Mouse (Mus musculus): ENCODE data around the gene Hoxb5. TPM values are rescaled to one million over a fixed set of nuclear protein-coding genes. Genes with fewer than 3 reads are reported as not detected.

The Hoxb5 gene
- total RNA-seq (2017), result not detected in 2 replicates

- peak; percentile 78 for ATAC-seq (replicated peaks; ENCODE audit: low read depth, poor library complexity, severe bottlenecking)
Measured at GRCm38 (mm10) chr11:96303151-96304099, at the start of gene Hoxb5. Hoxb5 (plus strand) TSS chr11:96303336.

GRCm38 (mm10) chr11:96254221-96254620, 48.9 kb upstream of the Hoxb5 start:
- ATAC-seq (replicated peaks; ENCODE audit: low read depth, poor library complexity, severe bottlenecking), result no peak

GRCm38 (mm10) chr11:96255111-96255995, 47.8 kb upstream of the Hoxb5 start:
- ATAC-seq (replicated peaks; ENCODE audit: low read depth, poor library complexity, severe bottlenecking), result 0 out of 2 replicates have a peak, but pooled peaks have one; percentile 30

- 0 out of 2 replicates have a peak, but pooled peaks have one; percentile 27 for ATAC-seq (replicated peaks; ENCODE audit: low read depth, poor library complexity, severe bottlenecking)
Measured at GRCm38 (mm10) chr11:96255996-96256445, 47.1 kb upstream of the Hoxb5 start.

- ATAC-seq (replicated peaks; ENCODE audit: low read depth, poor library complexity, severe bottlenecking), result no peak
Measured at GRCm38 (mm10) chr11:96257141-96257540, 46.0 kb upstream of the Hoxb5 start.

GRCm38 (mm10) chr11:96259038-96259437, 44.1 kb upstream of the Hoxb5 start:
- no peak for ATAC-seq (replicated peaks; ENCODE audit: low read depth, poor library complexity, severe bottlenecking)

GRCm38 (mm10) chr11:96259511-96259910, 43.6 kb upstream of the Hoxb5 start:
- ATAC-seq (replicated peaks; ENCODE audit: low read depth, poor library complexity, severe bottlenecking), result no peak

- ATAC-seq (replicated peaks; ENCODE audit: low read depth, poor library complexity, severe bottlenecking), result no peak
Measured at GRCm38 (mm10) chr11:96260310-96260970, 42.7 kb upstream of the Hoxb5 start.

- ATAC-seq (replicated peaks; ENCODE audit: low read depth, poor library complexity, severe bottlenecking), result peak; percentile 91
Measured at GRCm38 (mm10) chr11:96261323-96261890, 41.7 kb upstream of the Hoxb5 start.

- no peak for ATAC-seq (replicated peaks; ENCODE audit: low read depth, poor library complexity, severe bottlenecking)
Measured at GRCm38 (mm10) chr11:96262262-96262830, 40.8 kb upstream of the Hoxb5 start.

- no peak for ATAC-seq (replicated peaks; ENCODE audit: low read depth, poor library complexity, severe bottlenecking)
Measured at GRCm38 (mm10) chr11:96263636-96264389, 39.3 kb upstream of the Hoxb5 start.

- no peak for ATAC-seq (replicated peaks; ENCODE audit: low read depth, poor library complexity, severe bottlenecking)
Measured at GRCm38 (mm10) chr11:96264390-96265020, 38.6 kb upstream of the Hoxb5 start.

GRCm38 (mm10) chr11:96265954-96266353, 37.2 kb upstream of the Hoxb5 start:
- ATAC-seq (replicated peaks; ENCODE audit: low read depth, poor library complexity, severe bottlenecking), result no peak

- ATAC-seq (replicated peaks; ENCODE audit: low read depth, poor library complexity, severe bottlenecking), result no peak
Measured at GRCm38 (mm10) chr11:96267021-96267920, 35.9 kb upstream of the Hoxb5 start.

- ATAC-seq (replicated peaks; ENCODE audit: low read depth, poor library complexity, severe bottlenecking), result no peak
Measured at GRCm38 (mm10) chr11:96268031-96268745, 34.9 kb upstream of the Hoxb5 start.

- no peak for ATAC-seq (replicated peaks; ENCODE audit: low read depth, poor library complexity, severe bottlenecking)
Measured at GRCm38 (mm10) chr11:96269869-96270268, 33.3 kb upstream of the Hoxb5 start.

Data from common myeloid progenitor, adult 5-6 weeks (primary cell).